Mouse (Mus musculus): Measurements from ENCODE around the gene Ift80. TPM values are rescaled to one million over a fixed set of nuclear protein-coding genes. Genes with fewer than 3 reads are reported as not detected.

Gene Ift80
- total and polyA plus RNA-seq, 3 experiments = 4.6 to 8.4 TPM; not detected in 1

DNA sequence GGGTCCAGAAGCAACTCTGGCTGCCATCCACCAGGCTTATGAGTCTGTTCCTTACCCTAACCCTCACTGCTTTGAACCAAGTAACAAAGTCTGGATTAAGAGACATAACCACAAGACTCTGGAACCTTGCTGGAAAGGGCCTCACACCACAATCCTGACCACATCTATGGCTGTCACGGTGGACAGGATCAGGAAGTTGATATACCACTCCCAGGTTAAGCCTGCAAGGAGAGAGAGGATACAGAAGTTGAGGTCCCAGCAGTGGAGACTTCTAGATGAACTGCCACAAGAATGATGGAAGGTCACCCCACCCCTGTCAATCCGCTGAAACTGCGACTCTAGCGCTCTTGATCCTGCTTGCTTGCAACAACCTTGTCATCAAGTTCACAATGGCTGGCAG is 26.7 kb downstream of the Ift80 start:
- no peak for TF ChIP-seq ELF1 (IDR thresholded peaks at IDR 0.05; ENCODE audit: low read depth, low read length)
- TF ChIP-seq RCOR1 (IDR thresholded peaks at IDR 0.05; ENCODE audit: low read depth, low read length) = no peak
- no peak for TF ChIP-seq SMC3 (IDR thresholded peaks at IDR 0.05; ENCODE audit: low read depth, low read length)
- TF ChIP-seq ZC3H11A (IDR thresholded peaks at IDR 0.05; ENCODE audit: low read depth, low read length) = no peak
- TF ChIP-seq E2F4 (IDR thresholded peaks at IDR 0.05; ENCODE audit: borderline replicate concordance, low read depth, low read length) = no peak
- TF ChIP-seq TAL1 (IDR thresholded peaks at IDR 0.05; ENCODE audit: low read length) = no peak
- no peak for TF ChIP-seq POLR2AphosphoS2 (IDR thresholded peaks at IDR 0.05; ENCODE audit: low read length)
- TF ChIP-seq ZMIZ1 (IDR thresholded peaks at IDR 0.05; ENCODE audit: low read depth, low read length) = no peak
- Histone ChIP-seq H3K36me3 (ENCODE audit: control insufficient read depth in 1 of 2, insufficient read depth in 2 of 2, low read length in 2 of 2) (peaks cover 0 to 32% of the 10 kb centered on the region in 2 experiments; a peak in 2 of 4 replicates), H3K79me2 (ENCODE audit: control insufficient read depth, insufficient read depth, low read length, poor library complexity) (no peaks in the 10 kb centered on the region), H3K9ac (ENCODE audit: control insufficient read depth, low read depth, low read length, poor library complexity, severe bottlenecking) (no peak overlapping the region), H3K27me3 (ENCODE audit: control insufficient read depth in 1 of 2, insufficient read depth in 2 of 2, low read length in 2 of 2) (no peaks in the 10 kb centered on the region), H3K9me3 (replicated peaks; ENCODE audit: insufficient read depth, low read length) (no peaks in the 10 kb centered on the region), H3K4me3 (ENCODE audit: control insufficient read depth in 1 of 2, insufficient read depth in 1 of 2, low read depth in 2 of 2, low read length in 2 of 2) (no peak overlapping the region), H3K27ac (ENCODE audit: control insufficient read depth, low read depth, low read length) (no peak overlapping the region), H3K4me1 (ENCODE audit: control insufficient read depth in 1 of 2, insufficient read depth in 2 of 2, low read length in 2 of 2) (peaks cover 15 to 17% of the 10 kb centered on the region in 2 experiments)
- peak; percentile 26 for DNase-seq (ENCODE audit: low read depth, low spot score)

GRCm38 (mm10) chr3:68975533-68976490 is 28.6 kb downstream of the Ift80 start:
- H3K4me1 ChIP-seq (ENCODE audit: control insufficient read depth in 1 of 2, insufficient read depth in 2 of 2, low read length in 2 of 2) = peaks cover 15 to 17% of the 10 kb centered on the region in 2 experiments
- H3K27ac ChIP-seq (ENCODE audit: control insufficient read depth, low read depth, low read length) = peak overlapping the region; percentile 55
- H3K9ac ChIP-seq (ENCODE audit: control insufficient read depth, low read depth, low read length, poor library complexity, severe bottlenecking) = 0 out of 2 replicates have a peak overlapping the region, but pooled peaks have one; percentile 5
- peaks cover 0 to 32% of the 10 kb centered on the region in 2 experiments; a peak in 2 of 4 replicates for H3K36me3 ChIP-seq (ENCODE audit: control insufficient read depth in 1 of 2, insufficient read depth in 2 of 2, low read length in 2 of 2)
- DNase-seq (ENCODE audit: low read depth, low spot score) = peak; percentile 59
- H3K4me3 ChIP-seq (ENCODE audit: control insufficient read depth in 1 of 2, insufficient read depth in 1 of 2, low read depth in 2 of 2, low read length in 2 of 2) = no peak overlapping the region
- no peaks in the 10 kb centered on the region for H3K27me3 ChIP-seq (ENCODE audit: control insufficient read depth in 1 of 2, insufficient read depth in 2 of 2, low read length in 2 of 2)
- TF ChIP-seq TCF12 (IDR thresholded peaks at IDR 0.05; ENCODE audit: low read depth, low read length) = peak; percentile 56; the same call in 1 of the 2 replicates
- peak; percentile 31; the same call in 1 of the 2 replicates for TF ChIP-seq MXI1 (IDR thresholded peaks at IDR 0.05; ENCODE audit: low read depth, low read length)
- peak; percentile 88 for TF ChIP-seq ZNF384 (IDR thresholded peaks at IDR 0.05; ENCODE audit: low read depth, low read length)
- peak; percentile 38; the same call in 1 of the 2 replicates for TF ChIP-seq GATA1 (IDR thresholded peaks at IDR 0.05; ENCODE audit: low read depth, low read length)
- no peak for TF ChIP-seq SMC3 (IDR thresholded peaks at IDR 0.05; ENCODE audit: low read depth, low read length)
- TF ChIP-seq ETS1 (IDR thresholded peaks at IDR 0.05; ENCODE audit: low read depth, low read length) = peak; percentile 81
- TF ChIP-seq TAL1 (IDR thresholded peaks at IDR 0.05; ENCODE audit: low read length) = no peak
- 0 out of 6 replicates have a peak, but pooled peaks of 1 of the 3 experiments have one; percentile 10 for TF ChIP-seq CTCF (IDR thresholded peaks at IDR 0.05 in 2 of 3, conservative IDR thresholded peaks at IDR 0.05 in 1 of 3; ENCODE audit: control insufficient read depth in 1 of 3, insufficient read depth in 1 of 3, low read depth in 2 of 3, low read length in 3 of 3, poor library complexity in 1 of 3, severe bottlenecking in 1 of 3)
- H3K9me3 ChIP-seq (replicated peaks; ENCODE audit: insufficient read depth, low read length) = no peaks in the 10 kb centered on the region
- no peaks in the 10 kb centered on the region for H3K79me2 ChIP-seq (ENCODE audit: control insufficient read depth, insufficient read depth, low read length, poor library complexity)
